Mouse (Mus musculus): ENCODE measurements around the gene Fam83f. TPM values are rescaled to one million over a fixed set of nuclear protein-coding genes. Genes with fewer than 3 reads are reported as not detected.

Gene Fam83f
- polyA plus RNA-seq, 1 experiment from 2014 or later = 6.9 TPM

DNA sequence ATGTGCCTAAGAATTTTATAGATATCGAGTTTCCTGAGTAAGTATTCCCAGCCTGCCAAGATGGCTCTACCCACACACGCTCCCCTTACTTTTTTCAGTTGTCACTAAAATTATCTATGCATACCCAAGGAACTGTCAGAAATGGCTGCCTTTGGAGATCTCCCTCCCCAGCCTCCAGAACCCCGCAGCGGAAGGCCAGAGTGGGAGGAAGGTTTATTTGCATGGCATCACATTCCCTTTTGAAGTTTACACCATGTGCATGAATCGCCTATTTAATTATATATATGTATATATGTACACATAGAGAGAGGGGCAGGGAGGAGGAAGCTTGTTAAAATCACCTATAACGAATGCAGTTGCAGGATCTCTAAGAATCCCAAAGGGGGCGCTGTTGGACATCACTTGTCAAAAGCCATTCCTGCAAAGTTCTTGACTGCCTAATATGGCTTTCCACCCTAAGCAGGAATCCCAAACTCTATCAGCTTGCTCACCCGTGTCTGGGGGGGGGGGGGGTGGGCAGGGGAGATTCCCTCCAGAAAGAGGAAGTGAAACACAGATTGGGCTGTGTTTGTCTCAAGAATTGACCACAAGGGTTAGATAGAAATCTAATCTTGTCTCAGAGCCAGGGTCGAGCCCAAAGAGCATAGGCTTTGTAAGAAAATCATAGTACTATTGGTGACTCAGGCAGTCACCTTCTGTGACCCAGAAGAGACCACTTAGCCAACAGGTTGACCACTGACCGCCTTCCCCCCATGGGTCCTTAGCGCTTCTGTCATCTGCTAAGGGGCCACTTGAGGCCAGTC, 37.1 kb upstream of the Fam83f start:
- no peaks in the 10 kb centered on the region for H3K9me3 ChIP-seq (ENCODE audit: control insufficient read depth, low read depth, low read length)
- H3K27ac ChIP-seq (ENCODE audit: low read length) = no peak overlapping the region
- no peaks in the 10 kb centered on the region for H3K27me3 ChIP-seq (ENCODE audit: control insufficient read depth, insufficient read depth, low read length)
- WGBS = 47% methylated on average over 11 of the region's 11 CpGs
- no peaks in the 10 kb centered on the region; the same call in 1 of the 2 replicates for H3K4me1 ChIP-seq (ENCODE audit: control insufficient read depth, insufficient read depth, low read length)
- no peak overlapping the region for H3K9ac ChIP-seq (replicated peaks; ENCODE audit: low read depth, low read length)
- no peak overlapping the region for H3K4me3 ChIP-seq (ENCODE audit: low read depth, low read length)
- no peak overlapping the region for H3K4me2 ChIP-seq (replicated peaks; ENCODE audit: low read depth, low read length)
- ATAC-seq (ENCODE audit: insufficient number of reproducible peaks, insufficient read depth, low FRiP score, low read depth) = no peak
- H3K36me3 ChIP-seq (ENCODE audit: control insufficient read depth, insufficient read depth, low read length) = no peaks in the 10 kb centered on the region

DNA sequence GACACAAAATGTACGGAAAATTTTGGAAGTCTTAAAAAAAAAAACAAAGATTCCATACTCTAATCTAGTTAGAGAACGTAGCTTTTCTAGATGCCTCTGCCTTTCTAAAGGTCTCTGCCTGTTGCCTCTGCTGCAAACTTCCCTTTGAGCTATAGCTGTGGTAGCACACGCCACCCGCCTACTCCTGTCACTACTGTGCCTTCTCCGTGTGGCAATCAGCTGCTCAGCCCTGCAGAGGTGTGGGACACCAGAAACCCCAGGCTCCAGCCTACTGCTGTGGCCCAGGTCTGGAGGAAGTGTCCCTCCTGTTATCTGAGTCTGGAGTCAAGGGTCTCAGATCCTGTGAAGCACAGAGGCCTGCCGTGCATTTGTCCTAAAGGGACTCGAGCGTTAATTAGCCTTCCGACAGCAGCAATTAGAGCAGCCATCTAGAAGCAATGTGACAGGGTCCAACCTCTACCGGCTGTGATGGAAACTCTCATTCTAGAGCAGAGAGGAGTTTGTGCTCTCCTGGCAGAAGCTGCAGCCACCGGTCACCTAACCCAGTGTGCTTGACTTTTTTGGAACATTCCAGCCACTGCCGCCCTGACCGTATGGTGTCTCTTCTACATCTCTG, 34.8 kb upstream of the Fam83f start:
- no peak overlapping the region for H3K4me2 ChIP-seq (replicated peaks; ENCODE audit: low read depth, low read length)
- H3K36me3 ChIP-seq (ENCODE audit: control insufficient read depth, insufficient read depth, low read length) = no peaks in the 10 kb centered on the region
- no peak overlapping the region for H3K4me3 ChIP-seq (ENCODE audit: low read depth, low read length)
- H3K9me3 ChIP-seq (ENCODE audit: control insufficient read depth, low read depth, low read length) = no peaks in the 10 kb centered on the region
- H3K9ac ChIP-seq (replicated peaks; ENCODE audit: low read depth, low read length) = no peak overlapping the region
- H3K4me1 ChIP-seq (ENCODE audit: control insufficient read depth, insufficient read depth, low read length) = no peaks in the 10 kb centered on the region
- WGBS = 64% methylated on average over 13 of the region's 13 CpGs
- no peaks in the 10 kb centered on the region for H3K27me3 ChIP-seq (ENCODE audit: control insufficient read depth, insufficient read depth, low read length)
- no peak overlapping the region for H3K27ac ChIP-seq (ENCODE audit: low read length)
- no peak for ATAC-seq (ENCODE audit: insufficient number of reproducible peaks, insufficient read depth, low FRiP score, low read depth)

GRCm38 (mm10) chr15:80639071-80639702, 32.5 kb upstream of the Fam83f start:
- Histone ChIP-seq H3K9ac (replicated peaks; ENCODE audit: low read depth, low read length) (no peak overlapping the region), H3K9me3 (ENCODE audit: control insufficient read depth, low read depth, low read length) (no peaks in the 10 kb centered on the region), H3K36me3 (ENCODE audit: control insufficient read depth, insufficient read depth, low read length) (no peaks in the 10 kb centered on the region), H3K27ac (ENCODE audit: low read length) (no peak overlapping the region), H3K4me1 (ENCODE audit: control insufficient read depth, insufficient read depth, low read length) (no peaks in the 10 kb centered on the region; the same call in 1 of the 2 replicates), H3K4me3 (ENCODE audit: low read depth, low read length) (no peak overlapping the region), H3K4me2 (replicated peaks; ENCODE audit: low read depth, low read length) (no peak overlapping the region), H3K27me3 (ENCODE audit: control insufficient read depth, insufficient read depth, low read length) (no peaks in the 10 kb centered on the region)
- 27% methylated on average over 11 of the region's 11 CpGs for WGBS
- no peak for ATAC-seq (ENCODE audit: insufficient number of reproducible peaks, insufficient read depth, low FRiP score, low read depth)

GRCm38 (mm10) chr15:80639874-80640273, 31.8 kb upstream of the Fam83f start:
- Histone ChIP-seq H3K9ac (replicated peaks; ENCODE audit: low read depth, low read length) (no peak overlapping the region), H3K4me2 (replicated peaks; ENCODE audit: low read depth, low read length) (no peak overlapping the region), H3K4me3 (ENCODE audit: low read depth, low read length) (no peak overlapping the region), H3K4me1 (ENCODE audit: control insufficient read depth, insufficient read depth, low read length) (no peaks in the 10 kb centered on the region; the same call in 1 of the 2 replicates), H3K9me3 (ENCODE audit: control insufficient read depth, low read depth, low read length) (no peaks in the 10 kb centered on the region), H3K27ac (ENCODE audit: low read length) (no peak overlapping the region), H3K27me3 (ENCODE audit: control insufficient read depth, insufficient read depth, low read length) (no peaks in the 10 kb centered on the region), H3K36me3 (ENCODE audit: control insufficient read depth, insufficient read depth, low read length) (no peaks in the 10 kb centered on the region)
- no peak for ATAC-seq (ENCODE audit: insufficient number of reproducible peaks, insufficient read depth, low FRiP score, low read depth)
- WGBS = 85% methylated on average over 3 of the region's 3 CpGs

- no peak overlapping the region for H3K9ac ChIP-seq (replicated peaks; ENCODE audit: low read depth, low read length)
- no peak overlapping the region for H3K4me3 ChIP-seq (ENCODE audit: low read depth, low read length)
- H3K9me3 ChIP-seq (ENCODE audit: control insufficient read depth, low read depth, low read length) = no peaks in the 10 kb centered on the region
- no peaks in the 10 kb centered on the region; the same call in 1 of the 2 replicates for H3K4me1 ChIP-seq (ENCODE audit: control insufficient read depth, insufficient read depth, low read length)
- H3K36me3 ChIP-seq (ENCODE audit: control insufficient read depth, insufficient read depth, low read length) = no peaks in the 10 kb centered on the region
- H3K4me2 ChIP-seq (replicated peaks; ENCODE audit: low read depth, low read length) = no peak overlapping the region
- no peak for ATAC-seq (ENCODE audit: insufficient number of reproducible peaks, insufficient read depth, low FRiP score, low read depth)
- H3K27me3 ChIP-seq (ENCODE audit: control insufficient read depth, insufficient read depth, low read length) = no peaks in the 10 kb centered on the region
- WGBS = 62% methylated on average over 2 of the region's 2 CpGs
- H3K27ac ChIP-seq (ENCODE audit: low read length) = no peak overlapping the region
These were observed 29.8 kb upstream of the Fam83f start for GRCm38 (mm10) chr15:80641702-80642435.

DNA sequence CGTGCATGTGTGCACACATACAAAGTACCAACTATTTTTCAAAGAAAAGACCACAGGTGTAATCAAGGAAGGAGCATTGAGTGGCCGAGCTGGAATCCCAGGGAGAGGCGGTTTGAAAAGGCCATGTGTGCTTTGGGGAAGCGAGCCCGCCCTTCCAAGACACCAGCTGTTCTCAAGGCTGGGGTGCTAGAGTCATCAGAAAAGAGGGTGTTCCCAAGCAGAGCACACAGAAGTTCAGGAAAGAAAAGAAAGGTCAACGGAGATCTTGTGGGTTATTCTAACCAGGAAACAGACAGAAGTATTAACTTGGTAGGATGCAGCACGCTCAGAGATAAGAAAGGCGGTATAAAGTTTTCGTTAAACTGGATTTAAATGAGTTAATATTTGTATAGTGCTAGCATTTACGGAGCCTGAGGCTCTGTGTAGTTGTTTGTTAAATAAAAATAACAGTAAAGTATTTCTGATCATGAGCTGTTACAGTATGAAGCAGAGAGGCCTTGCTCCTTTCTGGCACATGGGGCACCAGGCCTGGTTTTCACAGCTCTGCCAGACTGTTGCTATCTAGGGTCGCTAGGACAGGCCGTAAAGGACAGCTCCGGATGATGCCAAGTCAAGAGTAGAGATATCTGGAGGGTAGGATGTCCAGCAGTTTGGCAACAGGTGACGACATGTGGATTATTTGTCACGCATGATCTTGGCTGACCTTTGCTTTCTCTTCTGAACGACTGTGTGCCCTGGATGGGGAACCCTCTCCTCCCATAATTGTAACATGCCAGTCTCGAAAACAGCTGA, 26.4 kb upstream of the Fam83f start:
- Histone ChIP-seq H3K9ac (replicated peaks; ENCODE audit: low read depth, low read length) (no peak overlapping the region), H3K27ac (ENCODE audit: low read length) (no peak overlapping the region), H3K36me3 (ENCODE audit: control insufficient read depth, insufficient read depth, low read length) (no peaks in the 10 kb centered on the region), H3K9me3 (ENCODE audit: control insufficient read depth, low read depth, low read length) (no peaks in the 10 kb centered on the region), H3K4me2 (replicated peaks; ENCODE audit: low read depth, low read length) (no peak overlapping the region), H3K4me1 (ENCODE audit: control insufficient read depth, insufficient read depth, low read length) (no peaks in the 10 kb centered on the region; the same call in 1 of the 2 replicates), H3K27me3 (ENCODE audit: control insufficient read depth, insufficient read depth, low read length) (no peaks in the 10 kb centered on the region), H3K4me3 (ENCODE audit: low read depth, low read length) (no peak overlapping the region)
- WGBS = 73% methylated on average over 17 of the region's 17 CpGs
- ATAC-seq (ENCODE audit: insufficient number of reproducible peaks, insufficient read depth, low FRiP score, low read depth) = no peak

GRCm38 (mm10) chr15:80648977-80649606, 22.6 kb upstream of the Fam83f start:
- H3K36me3 ChIP-seq (ENCODE audit: control insufficient read depth, insufficient read depth, low read length) = no peaks in the 10 kb centered on the region
- no peak overlapping the region for H3K4me3 ChIP-seq (ENCODE audit: low read depth, low read length)
- H3K4me2 ChIP-seq (replicated peaks; ENCODE audit: low read depth, low read length) = no peak overlapping the region
- peak overlapping the region; percentile 55; the same call in 1 of the 2 replicates for H3K27ac ChIP-seq (ENCODE audit: low read length)
- no peak overlapping the region for H3K9ac ChIP-seq (replicated peaks; ENCODE audit: low read depth, low read length)
- no peak for ATAC-seq (ENCODE audit: insufficient number of reproducible peaks, insufficient read depth, low FRiP score, low read depth)
- no peaks in the 10 kb centered on the region for H3K9me3 ChIP-seq (ENCODE audit: control insufficient read depth, low read depth, low read length)
- 68% methylated on average over 15 of the region's 15 CpGs for WGBS
- no peaks in the 10 kb centered on the region for H3K27me3 ChIP-seq (ENCODE audit: control insufficient read depth, insufficient read depth, low read length)
- no peaks in the 10 kb centered on the region for H3K4me1 ChIP-seq (ENCODE audit: control insufficient read depth, insufficient read depth, low read length)
